Mouse (Mus musculus) kidney, adult 18-20 months (tissue): Measurements from ENCODE around the gene Sqor.
A peak's percentile ranks its signal among the peaks of the same experiment; 100 is the strongest.

Experiments used
- DNase-seq: peaks from one replicate; pipeline ENCODE4 v3.0.0; 2021

Sqor gene

DNA sequence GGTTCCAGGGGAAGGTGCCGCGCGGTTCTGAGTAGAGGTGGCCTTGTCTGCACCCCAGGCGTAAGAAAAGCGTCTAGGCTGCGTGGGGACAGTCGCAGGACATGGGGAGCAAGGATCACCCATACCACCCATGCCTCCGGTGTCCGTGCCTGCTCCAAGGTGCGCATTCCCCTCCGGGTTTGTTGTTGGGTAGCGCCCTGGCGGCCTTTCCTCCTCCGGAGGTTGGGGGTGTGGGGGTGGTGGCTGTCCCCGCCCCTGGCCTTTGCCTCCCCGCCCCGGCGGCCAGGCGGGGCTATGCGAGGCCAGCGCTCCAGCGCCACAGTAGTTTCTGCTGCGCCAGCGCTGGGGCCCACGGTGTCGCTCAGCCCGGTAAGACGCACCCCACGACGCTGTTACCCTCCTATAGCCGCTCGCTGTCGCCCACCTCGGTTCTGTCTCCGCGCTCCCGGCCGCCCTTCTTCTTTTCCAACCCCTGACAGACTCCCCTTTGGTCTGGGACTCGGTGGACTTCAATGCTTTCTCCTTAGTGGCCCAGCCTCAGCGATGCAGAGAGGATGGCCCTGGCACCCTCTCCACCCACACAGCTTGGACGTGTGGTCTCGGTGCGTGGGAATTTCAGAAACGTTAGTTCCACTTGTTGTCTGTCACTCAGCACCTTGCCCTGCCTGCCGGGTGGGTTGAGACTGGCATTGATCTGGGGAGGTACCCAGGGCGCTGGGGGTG is at the start of gene Sqor:
Gene Sqor (plus strand): TSS at position 167 of the 723 bp plus-strand sequence.
- peak; percentile 87 for DNase-seq

DNA sequence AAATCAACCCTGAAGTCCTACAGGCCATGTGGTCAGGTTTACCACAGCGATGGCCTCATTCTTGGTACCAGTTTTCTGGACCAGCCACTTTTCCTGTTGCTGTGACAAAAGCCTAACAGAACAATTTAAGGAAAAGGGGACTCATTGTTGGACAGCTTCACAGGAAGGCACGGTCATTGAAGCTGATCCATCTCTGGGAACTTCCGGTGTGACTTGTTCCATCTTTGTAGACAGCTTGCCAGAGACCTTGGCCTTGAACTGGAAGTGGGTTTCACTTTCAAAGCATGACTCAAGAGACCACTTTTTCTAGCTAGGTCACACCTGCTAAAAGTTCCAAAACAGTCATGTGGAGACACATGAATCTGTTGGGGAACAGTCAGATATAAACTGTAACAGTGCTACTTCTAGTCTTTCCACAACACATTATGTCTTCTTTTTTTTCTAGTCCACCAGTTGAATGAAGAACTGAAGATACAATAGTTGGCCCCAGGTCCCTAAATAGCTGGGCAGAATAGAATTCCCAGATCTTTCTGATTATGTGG is 48.7 kb upstream of the Sqor start:
- DNase-seq = no peak

DNA sequence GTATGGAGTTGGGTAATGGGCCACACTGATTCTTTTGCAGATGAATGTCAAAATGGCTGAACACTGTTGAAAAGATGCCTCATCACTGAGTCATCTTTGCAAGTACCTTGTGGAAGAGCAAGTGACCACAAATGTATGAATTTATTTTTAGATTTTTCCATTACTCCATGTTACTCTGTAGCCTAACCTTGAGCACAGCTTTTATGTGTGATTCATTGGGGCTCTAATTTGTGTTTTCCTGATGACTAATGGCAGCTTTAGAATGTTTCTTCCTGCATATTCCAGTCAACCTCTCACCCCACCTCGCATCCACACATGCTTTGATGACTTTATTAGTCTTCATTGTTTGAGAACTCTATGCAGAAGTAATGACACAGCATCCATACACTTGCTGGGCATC is 45.8 kb upstream of the Sqor start:
- DNase-seq = no peak

DNA sequence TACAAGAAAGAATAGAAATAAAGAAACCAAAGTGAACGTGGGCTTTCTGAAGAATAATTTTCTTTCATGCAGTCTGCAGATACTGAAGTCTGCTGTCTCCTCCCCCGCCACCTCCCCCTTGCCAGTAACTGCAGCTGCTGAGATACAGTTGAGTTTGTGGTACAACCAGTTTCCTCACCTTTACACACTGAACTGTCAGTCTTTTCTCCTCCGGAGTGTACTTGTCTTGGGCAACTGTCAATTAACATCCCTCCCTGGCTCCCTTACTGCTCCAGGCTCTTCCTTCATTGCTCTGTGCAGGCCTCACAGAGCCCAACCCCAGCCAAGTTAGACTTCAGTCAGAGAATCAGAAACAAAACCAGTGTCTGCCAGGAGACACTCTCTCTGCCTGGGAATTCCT is 44.5 kb upstream of the Sqor start:
- DNase-seq = no peak

DNA sequence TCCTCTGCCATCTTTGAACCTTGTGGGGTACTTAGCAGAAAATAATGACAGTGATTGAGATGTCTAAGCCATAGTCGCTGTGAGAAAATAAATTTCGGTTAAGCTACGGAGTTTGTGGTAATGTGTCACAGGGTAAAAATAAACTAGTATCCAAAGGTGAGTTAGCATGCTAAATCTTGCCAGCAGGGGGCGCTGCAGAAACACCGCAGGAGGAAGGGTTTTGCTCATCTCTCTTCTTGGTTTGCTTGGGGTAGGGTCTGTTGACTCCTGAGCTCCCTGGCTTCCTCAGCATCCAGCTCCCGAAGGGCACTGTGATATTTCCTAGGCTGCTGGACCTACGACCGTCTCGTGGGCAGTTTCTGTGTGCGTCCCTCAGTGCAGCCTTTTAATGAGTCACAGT is 39.4 kb upstream of the Sqor start:
- DNase-seq = peak; percentile 52

DNA sequence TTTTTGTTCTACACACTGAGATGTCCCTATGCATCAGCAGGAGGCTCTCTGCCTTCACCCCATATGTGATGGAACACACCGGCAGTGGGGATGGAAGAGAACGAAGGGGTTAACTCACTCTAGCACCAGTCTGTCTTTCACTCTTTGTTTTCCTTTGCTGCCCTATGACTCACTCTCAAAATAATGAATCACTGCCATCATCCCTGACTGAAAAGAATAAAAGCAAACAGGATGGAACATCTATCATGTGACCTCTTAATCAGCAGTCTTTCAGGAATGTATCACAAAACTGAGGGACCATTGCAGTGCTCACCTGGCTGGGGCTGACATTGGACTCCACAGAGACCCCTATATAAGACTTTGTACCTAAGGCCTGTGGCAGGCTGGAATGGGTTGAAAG is 33.6 kb upstream of the Sqor start:
- DNase-seq = no peak

DNA sequence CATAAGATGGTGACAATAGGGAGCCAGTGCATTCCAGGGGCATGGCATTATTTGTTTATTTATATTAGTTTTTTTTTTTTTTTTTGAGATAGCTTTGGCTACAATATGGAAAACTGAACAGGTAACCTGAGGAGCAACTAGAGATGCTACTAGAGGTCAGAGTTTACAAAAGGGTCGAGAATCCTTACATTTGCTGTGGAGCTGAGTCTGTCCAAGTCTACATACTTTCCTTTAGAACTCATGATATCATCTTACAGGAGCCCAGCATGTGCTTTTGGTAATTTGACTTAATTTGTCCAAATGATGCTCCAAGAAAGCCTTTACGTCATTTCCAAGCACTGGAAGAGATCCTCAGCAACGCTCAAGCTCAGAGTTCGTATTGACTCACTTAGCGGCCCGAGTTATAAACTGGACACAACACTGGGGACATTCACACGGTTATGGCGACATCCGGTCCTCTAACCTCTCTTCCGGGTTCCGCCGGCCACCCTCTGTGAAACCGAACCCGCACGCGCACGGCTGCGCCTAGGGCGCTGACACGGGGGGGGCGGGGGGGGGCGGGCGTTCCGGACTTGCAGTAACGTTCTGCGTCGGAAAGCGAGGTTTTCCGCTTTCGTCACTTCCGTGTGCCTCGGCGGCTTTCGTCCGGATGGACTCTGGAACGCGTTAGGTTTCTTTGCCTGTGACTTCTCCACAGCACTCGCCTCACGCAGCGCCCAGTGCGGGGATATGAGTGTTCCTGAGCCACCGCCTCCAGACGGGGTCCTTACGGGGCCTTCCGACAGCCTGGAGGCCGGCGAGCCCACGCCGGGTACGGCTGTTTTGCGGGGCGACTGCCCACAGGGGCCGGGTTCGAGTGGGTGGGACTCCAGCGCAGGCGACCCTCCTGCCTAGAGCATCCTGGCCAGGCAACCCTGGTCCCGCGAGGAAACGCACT is 26.9 kb upstream of the Sqor start, which contains the start of gene Bloc1s6:
Gene Bloc1s6 (plus strand): TSS at position 610 of the 937 bp plus-strand sequence.
- DNase-seq = peak; percentile 91

DNA sequence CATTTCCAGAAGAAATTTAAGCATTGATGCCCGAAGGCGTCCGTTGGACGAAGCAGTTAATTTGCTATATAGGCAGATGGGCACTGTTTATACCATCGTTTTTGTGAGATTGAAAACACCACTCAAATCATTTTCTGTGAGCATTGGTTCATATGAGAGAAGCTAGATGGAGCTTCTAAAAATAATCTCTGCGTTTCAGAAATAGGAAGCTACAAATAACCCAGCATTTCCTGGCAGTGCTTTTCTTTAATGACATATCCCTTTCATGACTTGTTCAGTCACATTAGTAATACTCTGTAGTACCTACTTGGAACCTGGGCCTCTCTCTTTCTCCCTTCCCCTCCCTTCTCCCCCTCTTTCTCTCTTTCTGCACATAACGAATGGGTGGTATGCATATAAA is 26.0 kb upstream of the Sqor start:
- no peak for DNase-seq

DNA sequence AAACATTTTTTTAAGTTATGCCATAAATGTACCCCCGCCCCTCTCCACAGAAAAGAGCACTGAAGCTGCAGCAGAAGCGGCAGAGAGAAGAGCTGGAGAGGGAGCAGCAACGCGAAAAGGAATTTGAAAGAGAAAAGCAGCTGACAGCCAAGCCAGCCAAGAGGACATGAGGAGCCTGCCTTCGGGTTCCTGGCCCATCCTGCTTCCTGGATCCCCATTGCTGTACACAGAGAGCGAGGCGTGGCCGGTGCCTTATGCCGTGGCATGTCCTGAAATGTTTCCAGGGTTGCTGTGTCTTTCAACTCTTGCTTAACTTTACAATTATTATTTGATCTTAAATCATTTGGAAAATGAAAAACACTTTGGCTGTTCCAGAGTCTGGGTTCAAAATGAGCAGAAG is 18.6 kb upstream of the Sqor start:
- no peak for DNase-seq

DNA sequence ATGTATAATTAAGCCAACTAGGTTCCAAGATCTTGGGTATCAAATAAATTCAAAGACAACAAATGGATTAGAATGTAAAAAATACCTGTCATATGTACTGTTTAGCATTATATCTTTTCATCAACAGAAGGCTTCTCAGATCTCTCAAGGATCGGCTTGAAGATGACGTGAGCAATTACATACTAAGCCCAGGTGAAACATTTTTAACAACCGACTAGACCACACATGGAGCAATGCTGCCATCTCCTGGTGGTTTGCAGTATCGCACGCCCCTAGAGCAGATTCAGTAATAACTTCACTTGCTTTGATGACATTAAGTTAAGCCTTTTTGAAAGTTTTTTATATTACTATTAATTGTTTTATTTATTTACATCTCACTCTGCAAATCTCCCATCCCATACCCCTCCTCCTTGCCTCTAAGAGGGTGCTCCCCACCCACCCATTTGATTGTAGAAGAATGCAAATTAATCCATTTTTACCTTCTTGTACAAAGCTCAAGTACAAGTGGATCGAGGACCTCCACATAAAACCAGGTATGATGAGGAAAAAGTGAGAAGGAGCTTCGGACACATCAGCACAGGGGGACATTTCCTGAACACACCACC is 11.2 kb upstream of the Sqor start:
- DNase-seq = peak; percentile 70

DNA sequence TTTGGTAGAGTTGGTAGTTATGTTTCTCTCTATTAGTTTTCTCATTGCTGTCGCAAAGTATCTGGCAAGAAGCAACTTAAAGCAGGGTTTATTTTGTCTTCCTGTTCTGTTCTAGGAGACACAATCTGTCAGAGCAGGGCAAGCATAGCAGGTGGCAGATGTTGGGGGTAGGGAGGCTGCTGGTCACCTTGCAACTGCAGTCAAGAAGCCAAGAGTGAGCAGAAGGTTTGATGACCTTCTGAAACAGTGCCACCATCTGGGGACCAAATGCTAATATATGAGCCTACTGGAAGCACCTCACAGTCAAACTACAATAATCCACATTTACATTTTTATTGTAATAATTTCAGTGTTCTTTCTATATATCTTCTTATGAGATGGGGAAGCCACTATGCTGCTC is 5.2 kb upstream of the Sqor start:
- DNase-seq = no peak

DNA sequence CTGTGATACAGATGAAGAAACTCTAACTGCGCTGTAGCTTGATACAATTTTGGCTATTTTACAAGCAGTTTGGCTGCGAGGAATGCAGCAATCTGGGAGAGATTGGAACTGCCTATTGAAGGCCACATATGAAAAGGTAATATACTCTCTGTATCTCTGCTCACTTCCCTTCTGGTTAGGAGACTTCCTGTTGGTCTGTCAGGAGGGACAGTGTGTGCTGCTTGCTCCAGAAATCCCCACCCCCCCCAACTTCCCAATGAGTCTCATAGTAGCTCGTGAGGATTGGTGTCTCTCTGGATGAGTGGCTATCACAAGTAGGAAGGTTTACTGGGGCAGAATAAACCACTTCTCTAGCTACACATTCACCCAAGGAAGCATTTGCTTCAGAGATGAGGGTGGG is 2.0 kb upstream of the Sqor start:
- no peak for DNase-seq

DNA sequence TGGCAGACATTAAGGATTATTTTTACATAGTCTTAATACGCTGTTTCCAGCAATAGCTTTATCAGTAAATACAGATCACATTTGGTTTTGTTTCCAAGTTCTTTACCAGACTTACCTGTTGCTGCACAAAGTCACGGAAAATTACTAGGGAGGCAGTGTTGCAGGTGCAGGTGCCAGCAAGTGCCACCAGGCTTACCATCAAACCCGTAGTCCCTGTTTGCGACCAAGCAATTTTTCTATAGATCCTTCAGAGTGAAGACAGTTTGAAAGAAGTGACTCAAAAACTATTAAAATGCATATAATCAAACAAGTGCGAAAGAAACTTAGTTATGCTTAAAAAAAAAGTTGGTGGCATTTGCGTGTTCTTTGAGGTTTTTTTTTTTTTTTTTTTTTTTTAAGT is 511 bp upstream of the Sqor start:
- DNase-seq = no peak

DNA sequence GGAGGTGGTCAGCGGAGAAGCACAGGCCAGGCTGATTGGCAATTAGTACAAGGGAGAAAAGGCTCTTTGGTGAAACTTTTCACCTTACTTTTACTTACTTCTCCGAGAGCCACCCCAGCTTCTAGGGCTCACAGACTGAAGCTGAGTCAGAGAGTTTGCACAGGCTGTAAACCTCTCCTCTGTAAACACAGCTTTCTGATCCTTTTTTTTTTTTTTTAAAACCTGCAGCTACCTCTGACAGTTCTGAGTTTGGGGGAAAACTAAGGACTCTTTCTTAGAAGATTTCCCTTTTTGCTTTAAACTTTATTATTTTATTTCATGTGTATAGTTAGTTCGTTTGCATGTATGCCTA is 733 bp downstream of the Sqor start:
- no peak for DNase-seq

DNA sequence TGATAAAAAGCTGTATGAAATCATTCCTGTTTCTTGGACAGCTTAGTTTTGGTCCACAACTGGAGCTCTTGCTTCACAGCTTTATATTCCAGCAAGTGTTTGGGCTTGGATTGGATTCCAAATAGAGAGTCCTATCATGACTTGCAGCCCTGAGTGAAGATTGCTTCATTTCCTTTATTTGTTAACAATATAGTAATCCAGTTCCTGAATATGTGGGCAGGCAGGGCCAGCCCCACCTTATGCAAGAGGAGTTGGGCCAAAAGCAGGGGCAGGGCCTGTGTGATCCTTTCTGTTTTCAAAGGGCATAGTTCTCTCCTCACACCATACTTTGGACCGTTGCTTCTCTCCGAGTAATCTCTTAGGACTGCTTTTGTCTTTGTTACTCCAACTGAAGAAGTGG is 6.0 kb downstream of the Sqor start:
- no peak for DNase-seq

DNA sequence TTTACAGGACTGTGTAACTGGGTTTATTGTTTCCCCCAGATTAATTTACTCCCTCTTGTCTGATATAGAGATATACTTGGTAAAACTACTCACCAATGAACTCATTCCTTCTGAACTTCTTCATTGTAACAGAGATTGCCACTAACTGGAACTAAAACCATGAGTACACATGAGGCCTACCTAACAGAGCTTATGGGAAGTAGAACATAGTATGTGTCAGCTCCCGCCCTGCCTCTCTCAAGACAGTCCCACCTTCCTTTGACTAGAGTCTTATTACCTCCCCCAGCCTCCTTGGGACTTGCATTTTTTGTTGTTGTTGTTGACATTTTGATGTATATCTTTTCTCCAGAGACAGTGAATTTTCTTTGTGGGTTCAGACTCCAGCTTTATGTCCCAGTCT is 7.9 kb downstream of the Sqor start:
- no peak for DNase-seq

DNA sequence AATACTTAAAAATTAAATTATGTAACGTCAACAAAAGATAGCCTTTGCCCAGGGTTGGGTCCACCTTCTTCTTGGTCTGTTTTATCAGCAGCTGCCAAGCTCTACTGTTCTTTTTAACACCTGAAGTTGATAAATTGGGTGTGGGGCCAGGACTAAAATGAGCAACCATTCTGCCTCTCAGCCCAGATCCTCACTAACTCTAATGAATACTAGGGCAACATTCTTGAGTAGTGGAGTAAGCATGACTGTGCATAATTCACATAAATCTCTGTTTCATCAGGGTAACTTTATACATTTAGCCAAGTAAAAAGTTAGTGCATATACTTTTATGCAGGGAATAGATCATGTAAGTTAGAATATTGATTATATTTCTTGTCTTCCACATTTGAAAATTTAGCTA is 10.5 kb downstream of the Sqor start:
- DNase-seq = no peak

DNA sequence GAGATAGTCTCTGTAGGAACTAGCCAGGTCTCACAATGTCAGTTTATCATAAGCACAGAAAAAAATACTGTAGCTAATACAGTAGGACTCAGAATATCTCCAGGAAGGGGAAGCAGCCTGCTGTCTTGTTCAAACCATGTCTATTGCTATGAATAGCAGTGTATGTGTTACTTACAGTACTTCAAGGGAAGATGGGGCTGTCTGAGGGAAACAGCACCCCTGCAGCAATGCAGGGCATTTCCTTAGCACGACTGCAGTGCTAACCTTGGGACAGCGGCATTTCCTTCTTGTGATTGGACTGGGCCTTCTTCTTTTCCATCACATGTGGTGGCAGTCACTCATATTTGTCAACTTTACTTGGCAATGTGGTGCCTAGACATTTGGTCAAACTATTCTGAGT is 11.8 kb downstream of the Sqor start:
- no peak for DNase-seq

DNA sequence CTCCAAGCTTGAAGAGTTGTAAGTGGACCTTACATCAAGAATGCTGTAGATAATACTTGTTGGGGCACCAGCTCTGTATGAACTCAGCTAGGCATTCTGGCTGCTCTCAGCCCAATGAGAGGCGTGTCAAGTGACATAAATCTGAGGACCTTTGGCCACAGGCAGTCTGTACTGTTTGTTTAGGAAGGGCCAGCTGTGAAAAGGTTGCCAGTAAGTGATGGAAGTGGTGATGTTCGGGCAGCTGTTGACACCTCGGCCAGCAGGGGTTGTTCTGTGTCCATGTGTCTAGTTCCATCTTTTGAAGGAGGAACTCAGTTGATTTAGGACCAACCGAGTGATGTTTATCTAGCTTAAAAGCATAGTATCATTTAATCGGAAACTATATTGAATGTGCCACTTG is 14.9 kb downstream of the Sqor start:
- DNase-seq = no peak

DNA sequence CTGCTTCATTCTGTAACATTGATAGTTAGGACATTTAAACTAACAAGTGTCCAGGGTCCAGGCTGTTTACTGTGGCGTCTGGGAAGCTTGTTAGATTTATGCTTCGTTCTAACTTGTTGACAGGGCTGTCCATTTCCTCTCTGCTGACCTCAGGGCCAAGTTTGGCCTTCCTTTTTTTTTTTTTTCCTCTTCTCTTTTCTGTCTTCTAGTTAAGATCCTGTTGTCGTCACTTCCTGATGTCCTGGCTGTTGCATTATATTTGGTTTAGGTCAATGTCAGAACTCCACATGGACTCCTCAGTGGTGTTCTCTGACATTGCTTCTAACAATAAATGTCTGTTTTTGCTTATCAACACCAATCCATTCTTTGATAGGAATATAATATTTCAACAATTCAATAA is 15.4 kb downstream of the Sqor start:
- no peak for DNase-seq

DNA sequence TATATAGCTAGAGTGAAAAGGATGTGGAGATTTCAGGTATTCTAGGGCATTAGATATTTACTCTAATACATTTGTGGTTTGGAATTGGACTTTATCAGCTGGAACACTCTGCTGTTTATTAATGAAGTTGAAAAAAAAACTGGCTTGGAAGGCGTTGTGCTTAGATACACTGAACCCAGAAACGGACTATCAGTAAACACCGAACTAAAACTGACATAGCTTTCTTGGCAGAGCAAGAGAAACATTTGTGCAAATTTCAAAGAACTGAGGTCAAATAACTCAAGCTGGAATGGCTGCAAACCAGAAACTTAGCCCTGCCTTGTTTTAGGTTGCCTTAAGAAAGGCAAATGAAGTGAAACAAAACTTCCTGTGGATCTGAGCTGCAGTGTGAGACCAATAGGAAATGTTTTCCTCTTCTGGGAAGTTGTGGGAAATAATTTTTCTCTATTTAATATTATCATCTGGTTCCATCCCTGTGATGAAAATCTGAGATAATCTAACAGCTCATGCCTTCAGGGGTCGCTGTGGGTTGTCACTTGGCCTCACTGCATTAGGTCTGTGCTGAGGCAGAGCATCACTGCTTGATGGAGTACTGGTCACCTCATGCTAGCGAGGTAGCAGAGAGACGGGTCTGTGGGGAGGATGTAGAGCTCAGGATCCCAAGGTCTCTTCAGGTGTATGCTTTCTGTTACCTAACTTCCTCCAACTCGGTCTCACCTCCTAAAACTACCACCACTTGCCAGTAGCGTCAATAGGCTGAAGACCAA is 16.7 kb downstream of the Sqor start:
- DNase-seq = no peak

DNA sequence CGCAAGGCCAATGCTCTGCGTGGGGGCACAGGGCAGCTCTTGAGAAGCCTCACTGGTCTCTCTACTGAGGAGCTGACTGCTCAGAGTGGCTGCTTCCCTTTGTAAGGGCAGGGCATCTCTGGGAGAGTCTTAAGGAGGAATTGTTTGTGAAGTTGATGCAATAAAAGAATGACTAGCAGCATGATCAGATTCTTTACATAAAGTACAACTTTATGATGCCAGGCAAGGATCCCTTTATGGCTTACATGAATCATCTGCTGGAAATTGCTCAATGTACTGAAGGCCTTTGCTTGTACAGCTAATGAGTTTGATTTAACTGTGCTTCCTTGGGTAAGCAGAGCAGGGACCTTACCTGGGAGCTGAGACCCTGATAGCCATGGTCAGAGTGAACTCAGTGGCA is 18.7 kb downstream of the Sqor start:
- DNase-seq = no peak

DNA sequence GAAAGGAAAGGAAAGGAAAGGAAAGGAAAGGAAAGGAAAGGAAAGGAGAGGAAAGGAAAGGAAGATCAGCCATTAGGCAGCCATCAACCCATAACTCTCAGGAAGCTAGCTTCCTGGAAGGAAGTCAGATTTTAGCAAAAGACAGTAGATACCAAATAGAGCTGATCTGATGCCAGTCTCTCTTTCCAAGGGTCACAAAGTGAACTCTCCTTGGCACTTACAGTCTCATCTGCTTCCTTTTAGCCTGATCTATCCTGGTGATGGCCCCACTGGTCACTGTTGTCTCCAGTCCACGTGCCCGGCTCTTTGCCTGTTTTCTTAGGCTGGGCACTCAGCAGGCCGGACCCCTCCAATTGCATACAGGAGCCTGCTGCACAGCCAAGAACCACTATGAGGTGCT is 19.7 kb downstream of the Sqor start:
- DNase-seq = no peak
